Mouse (Mus musculus): ENCODE data around the gene Dixdc1. TPM values are rescaled to one million over a fixed set of nuclear protein-coding genes. Genes with fewer than 3 reads are reported as not detected.

Gene Dixdc1
- polyA plus RNA-seq, 1 experiment from 2014 or later, result 23.6 TPM

- peaks cover 10% of the 10 kb centered on the region for H3K4me1 ChIP-seq
- no peak overlapping the region for H3K4me2 ChIP-seq (replicated peaks)
- no peak overlapping the region for H3K4me3 ChIP-seq
- WGBS, result 81% methylated on average over 14 of the region's 14 CpGs
- H3K9me3 ChIP-seq, result no peaks in the 10 kb centered on the region
- peaks cover 5% of the 10 kb centered on the region; the same call in 1 of the 2 replicates for H3K27me3 ChIP-seq
- no peak for ATAC-seq (ENCODE audit: low FRiP score, low read depth)
- H3K9ac ChIP-seq, result no peak overlapping the region
- H3K27ac ChIP-seq, result no peak overlapping the region
- no peaks in the 10 kb centered on the region for H3K36me3 ChIP-seq
These were observed 1.8 kb upstream of the Dixdc1 start for GRCm38 (mm10) chr9:50740867-50741784.

- Histone ChIP-seq H3K4me2 (replicated peaks) (no peak overlapping the region), H3K4me3 (no peak overlapping the region), H3K9ac (no peak overlapping the region), H3K9me3 (no peaks in the 10 kb centered on the region), H3K27me3 (no peaks in the 10 kb centered on the region), H3K4me1 (peaks cover 7% of the 10 kb centered on the region), H3K36me3 (no peaks in the 10 kb centered on the region), H3K27ac (no peak overlapping the region)
- WGBS, result 4% methylated on average over 9 of the region's 9 CpGs
- ATAC-seq (ENCODE audit: low FRiP score, low read depth), result no peak
These were observed 4.3 kb downstream of the Dixdc1 start for GRCm38 (mm10) chr9:50734989-50735388.

- H3K27ac ChIP-seq, result no peak overlapping the region
- H3K36me3 ChIP-seq, result no peaks in the 10 kb centered on the region
- no peaks in the 10 kb centered on the region for H3K27me3 ChIP-seq
- no peak overlapping the region for H3K4me2 ChIP-seq (replicated peaks)
- peaks cover 7% of the 10 kb centered on the region; the same call in 1 of the 2 replicates for H3K4me1 ChIP-seq
- no peak overlapping the region for H3K9ac ChIP-seq
- WGBS, result 26% methylated on average over 4 of the region's 4 CpGs
- no peaks in the 10 kb centered on the region for H3K9me3 ChIP-seq
- ATAC-seq (ENCODE audit: low FRiP score, low read depth), result no peak
- no peak overlapping the region for H3K4me3 ChIP-seq
These were observed 6.8 kb downstream of the Dixdc1 start for GRCm38 (mm10) chr9:50732560-50732959.

GRCm38 (mm10) chr9:50729600-50729999 is 9.7 kb downstream of the Dixdc1 start:
- no peaks in the 10 kb centered on the region for H3K27me3 ChIP-seq
- 51% methylated on average over 4 of the region's 4 CpGs for WGBS
- H3K4me1 ChIP-seq, result peaks cover 33% of the 10 kb centered on the region
- no peak overlapping the region for H3K27ac ChIP-seq
- no peak overlapping the region for H3K4me2 ChIP-seq (replicated peaks)
- ATAC-seq (ENCODE audit: low FRiP score, low read depth), result no peak
- H3K4me3 ChIP-seq, result no peak overlapping the region
- no peak overlapping the region for H3K9ac ChIP-seq
- H3K36me3 ChIP-seq, result no peaks in the 10 kb centered on the region
- no peaks in the 10 kb centered on the region for H3K9me3 ChIP-seq

- peaks cover 47% of the 10 kb centered on the region for H3K4me1 ChIP-seq
- H3K4me2 ChIP-seq (replicated peaks), result peak overlapping the region; percentile 90
- H3K9me3 ChIP-seq, result no peaks in the 10 kb centered on the region
- H3K36me3 ChIP-seq, result no peaks in the 10 kb centered on the region
- H3K9ac ChIP-seq, result peak overlapping the region; percentile 83
- H3K27ac ChIP-seq, result peak overlapping the region; percentile 64
- ATAC-seq (ENCODE audit: low FRiP score, low read depth), result peak; percentile 95
- no peaks in the 10 kb centered on the region for H3K27me3 ChIP-seq
- H3K4me3 ChIP-seq, result peak overlapping the region; percentile 70
- WGBS, result under 1% methylated on average over 44 of the region's 45 CpGs
These were observed 11.2 kb downstream of the Dixdc1 start for GRCm38 (mm10) chr9:50727925-50728651.

GRCm38 (mm10) chr9:50727171-50727924 is 12.0 kb downstream of the Dixdc1 start:
- WGBS, result 2% methylated on average over 30 of the region's 30 CpGs
- no peaks in the 10 kb centered on the region for H3K9me3 ChIP-seq
- peak overlapping the region; percentile 83 for H3K9ac ChIP-seq
- peak overlapping the region; percentile 64 for H3K27ac ChIP-seq
- peaks cover 52% of the 10 kb centered on the region for H3K4me1 ChIP-seq
- no peaks in the 10 kb centered on the region for H3K27me3 ChIP-seq
- H3K36me3 ChIP-seq, result no peaks in the 10 kb centered on the region
- peak overlapping the region; percentile 90 for H3K4me2 ChIP-seq (replicated peaks)
- no peak for ATAC-seq (ENCODE audit: low FRiP score, low read depth)
- peak overlapping the region; percentile 70 for H3K4me3 ChIP-seq

- ATAC-seq (ENCODE audit: low FRiP score, low read depth), result no peak
- H3K27ac ChIP-seq, result peak overlapping the region; percentile 64
- no peaks in the 10 kb centered on the region for H3K36me3 ChIP-seq
- WGBS, result 15% methylated on average over 8 of the region's 8 CpGs
- peak overlapping the region; percentile 90 for H3K4me2 ChIP-seq (replicated peaks)
- 0 out of 2 replicates have a peak overlapping the region, but pooled peaks have one; percentile 36 for H3K9ac ChIP-seq
- H3K4me1 ChIP-seq, result peaks cover 65% of the 10 kb centered on the region
- H3K27me3 ChIP-seq, result no peaks in the 10 kb centered on the region
- no peaks in the 10 kb centered on the region for H3K9me3 ChIP-seq
- H3K4me3 ChIP-seq, result peak overlapping the region; percentile 70
These were observed 13.3 kb downstream of the Dixdc1 start for GRCm38 (mm10) chr9:50725921-50726590.

- Histone ChIP-seq H3K4me2 (replicated peaks) (peak overlapping the region; percentile 14), H3K9ac (no peak overlapping the region; the same call in 1 of the 2 replicates)
- 22% methylated on average over 3 of the region's 3 CpGs for WGBS
These were observed 14.5 kb downstream of the Dixdc1 start for GRCm38 (mm10) chr9:50724661-50725330.

GRCm38 (mm10) chr9:50724147-50724546 is 15.2 kb downstream of the Dixdc1 start:
- Histone ChIP-seq H3K4me1 (peaks cover 68% of the 10 kb centered on the region), H3K27ac (peak overlapping the region; percentile 6)
- ATAC-seq (ENCODE audit: low FRiP score, low read depth), result no peak

More at GRCm38 (mm10) chr9:50724661-50725330, 14.5 kb downstream of the Dixdc1 start:
- H3K4me3 ChIP-seq, result no peak overlapping the region
- peaks cover 68% of the 10 kb centered on the region for H3K4me1 ChIP-seq
- H3K27ac ChIP-seq, result no peak overlapping the region
- no peaks in the 10 kb centered on the region for H3K36me3 ChIP-seq
- H3K9me3 ChIP-seq, result no peaks in the 10 kb centered on the region
- no peaks in the 10 kb centered on the region for H3K27me3 ChIP-seq
- no peak for ATAC-seq (ENCODE audit: low FRiP score, low read depth)

GRCm38 (mm10) chr9:50723406-50723805 is 15.9 kb downstream of the Dixdc1 start:
- WGBS, result 40% methylated on average over 7 of the region's 7 CpGs
- Histone ChIP-seq H3K27me3 (no peaks in the 10 kb centered on the region), H3K4me1 (peaks cover 63% of the 10 kb centered on the region), H3K9ac (peak overlapping the region; percentile 31; the same call in 1 of the 2 replicates), H3K27ac (peak overlapping the region; percentile 44; the same call in 1 of the 2 replicates), H3K36me3 (peaks cover 7% of the 10 kb centered on the region), H3K9me3 (no peaks in the 10 kb centered on the region), H3K4me2 (replicated peaks) (peak overlapping the region; percentile 32; the same call in 1 of the 2 replicates), H3K4me3 (no peak overlapping the region)
- ATAC-seq (ENCODE audit: low FRiP score, low read depth), result no peak

More at GRCm38 (mm10) chr9:50724147-50724546, 15.2 kb downstream of the Dixdc1 start:
- H3K9me3 ChIP-seq, result no peaks in the 10 kb centered on the region
- peak overlapping the region; percentile 14 for H3K4me2 ChIP-seq (replicated peaks)
- H3K36me3 ChIP-seq, result peaks cover 6% of the 10 kb centered on the region
- WGBS, result 67% methylated on average over 2 of the region's 2 CpGs
- no peak overlapping the region for H3K4me3 ChIP-seq
- H3K9ac ChIP-seq, result no peak overlapping the region; the same call in 1 of the 2 replicates
- H3K27me3 ChIP-seq, result no peaks in the 10 kb centered on the region

Data from limb, embryonic 13.5 days (tissue).